Mouse (Mus musculus): ENCODE data around the gene Tmem259. TPM values are rescaled to one million over a fixed set of nuclear protein-coding genes. Genes with fewer than 3 reads are reported as not detected.
A peak's percentile ranks its signal among the peaks of the same experiment; 100 is the strongest.

Tmem259 gene
- polyA plus RNA-seq, 1 experiment from 2014 or later: 15.6 TPM

GRCm38 (mm10) chr10:79983205-79983604, 925 bp downstream of the Tmem259 start:
- H3K4me1 ChIP-seq (ENCODE audit: control insufficient read depth, insufficient read depth, low read length): peaks cover 29% of the 10 kb centered on the region
- peak overlapping the region; percentile 74 for H3K4me2 ChIP-seq (replicated peaks; ENCODE audit: low read depth, low read length)
- peak overlapping the region; percentile 96; the same call in 1 of the 2 replicates for H3K9ac ChIP-seq (replicated peaks; ENCODE audit: low read depth, low read length)
- 72% methylated on average over 5 of the region's 5 CpGs for WGBS
- H3K36me3 ChIP-seq (ENCODE audit: control insufficient read depth, insufficient read depth, low read length): peaks cover 13% of the 10 kb centered on the region
- ATAC-seq (ENCODE audit: insufficient number of reproducible peaks, insufficient read depth, low FRiP score, low read depth): no peak
- no peaks in the 10 kb centered on the region for H3K9me3 ChIP-seq (ENCODE audit: control insufficient read depth, low read depth, low read length)
- H3K27me3 ChIP-seq (ENCODE audit: control insufficient read depth, insufficient read depth, low read length): no peaks in the 10 kb centered on the region
- peak overlapping the region; percentile 75 for H3K4me3 ChIP-seq (ENCODE audit: low read depth, low read length)
- no peak overlapping the region; the same call in 1 of the 2 replicates for H3K27ac ChIP-seq (ENCODE audit: low read length)

- 93% methylated on average over 22 of the region's 22 CpGs for WGBS
- ATAC-seq (ENCODE audit: insufficient number of reproducible peaks, insufficient read depth, low FRiP score, low read depth): no peak
- peaks cover 4% of the 10 kb centered on the region; the same call in 1 of the 2 replicates for H3K9me3 ChIP-seq (ENCODE audit: control insufficient read depth, low read depth, low read length)
Measured at GRCm38 (mm10) chr10:79979401-79980155, 4.6 kb downstream of the Tmem259 start.

GRCm38 (mm10) chr10:79978061-79978460, 6.1 kb downstream of the Tmem259 start:
- peaks cover 40% of the 10 kb centered on the region for H3K36me3 ChIP-seq (ENCODE audit: control insufficient read depth, insufficient read depth, low read length)
- ATAC-seq (ENCODE audit: insufficient number of reproducible peaks, insufficient read depth, low FRiP score, low read depth): no peak
- WGBS: 95% methylated on average over 21 of the region's 21 CpGs

More at GRCm38 (mm10) chr10:79979401-79980155, 4.6 kb downstream of the Tmem259 start:
- Histone ChIP-seq H3K4me2 (replicated peaks; ENCODE audit: low read depth, low read length) (no peak overlapping the region), H3K36me3 (ENCODE audit: control insufficient read depth, insufficient read depth, low read length) (peaks cover 40% of the 10 kb centered on the region), H3K4me3 (ENCODE audit: low read depth, low read length) (no peak overlapping the region), H3K4me1 (ENCODE audit: control insufficient read depth, insufficient read depth, low read length) (peaks cover 11% of the 10 kb centered on the region), H3K27me3 (ENCODE audit: control insufficient read depth, insufficient read depth, low read length) (no peaks in the 10 kb centered on the region), H3K27ac (ENCODE audit: low read length) (no peak overlapping the region), H3K9ac (replicated peaks; ENCODE audit: low read depth, low read length) (no peak overlapping the region)

DNA sequence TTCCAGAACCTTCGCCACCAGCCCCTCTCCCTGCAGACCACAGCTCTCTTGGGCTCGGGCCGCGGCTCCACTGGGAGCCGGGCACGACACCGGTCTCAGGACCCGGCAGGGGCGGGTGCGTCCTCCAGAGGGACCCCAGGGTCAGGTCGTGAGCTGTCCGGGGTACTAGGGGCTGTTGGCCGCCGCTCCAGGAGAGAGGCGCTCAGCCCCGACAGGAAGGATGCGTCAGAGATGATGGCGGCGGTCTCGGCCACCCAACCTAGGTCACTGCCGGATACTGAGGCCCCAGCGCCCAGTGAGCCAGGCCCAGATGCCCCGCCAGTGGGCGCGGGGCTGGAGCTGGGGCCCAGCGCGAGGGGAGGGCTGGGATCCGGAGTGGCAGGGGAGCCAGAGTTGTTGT, 6.8 kb downstream of the Tmem259 start:
- peaks cover 4% of the 10 kb centered on the region; the same call in 1 of the 2 replicates for H3K9me3 ChIP-seq (ENCODE audit: control insufficient read depth, low read depth, low read length)
- H3K27me3 ChIP-seq (ENCODE audit: control insufficient read depth, insufficient read depth, low read length): no peaks in the 10 kb centered on the region
- ATAC-seq (ENCODE audit: insufficient number of reproducible peaks, insufficient read depth, low FRiP score, low read depth): no peak
- H3K36me3 ChIP-seq (ENCODE audit: control insufficient read depth, insufficient read depth, low read length): peaks cover 40% of the 10 kb centered on the region
- no peak overlapping the region for H3K9ac ChIP-seq (replicated peaks; ENCODE audit: low read depth, low read length)
- peaks cover under 1% of the 10 kb centered on the region; the same call in 1 of the 2 replicates for H3K4me1 ChIP-seq (ENCODE audit: control insufficient read depth, insufficient read depth, low read length)
- H3K4me2 ChIP-seq (replicated peaks; ENCODE audit: low read depth, low read length): no peak overlapping the region
- no peak overlapping the region for H3K4me3 ChIP-seq (ENCODE audit: low read depth, low read length)
- no peak overlapping the region for H3K27ac ChIP-seq (ENCODE audit: low read length)
- 87% methylated on average over 27 of the region's 28 CpGs for WGBS

More at GRCm38 (mm10) chr10:79978061-79978460, 6.1 kb downstream of the Tmem259 start:
- peaks cover 8% of the 10 kb centered on the region for H3K4me1 ChIP-seq (ENCODE audit: control insufficient read depth, insufficient read depth, low read length)
- H3K27me3 ChIP-seq (ENCODE audit: control insufficient read depth, insufficient read depth, low read length): no peaks in the 10 kb centered on the region
- H3K27ac ChIP-seq (ENCODE audit: low read length): no peak overlapping the region
- H3K4me3 ChIP-seq (ENCODE audit: low read depth, low read length): no peak overlapping the region
- no peak overlapping the region for H3K9ac ChIP-seq (replicated peaks; ENCODE audit: low read depth, low read length)
- no peak overlapping the region for H3K4me2 ChIP-seq (replicated peaks; ENCODE audit: low read depth, low read length)
- peaks cover 4% of the 10 kb centered on the region; the same call in 1 of the 2 replicates for H3K9me3 ChIP-seq (ENCODE audit: control insufficient read depth, low read depth, low read length)

DNA sequence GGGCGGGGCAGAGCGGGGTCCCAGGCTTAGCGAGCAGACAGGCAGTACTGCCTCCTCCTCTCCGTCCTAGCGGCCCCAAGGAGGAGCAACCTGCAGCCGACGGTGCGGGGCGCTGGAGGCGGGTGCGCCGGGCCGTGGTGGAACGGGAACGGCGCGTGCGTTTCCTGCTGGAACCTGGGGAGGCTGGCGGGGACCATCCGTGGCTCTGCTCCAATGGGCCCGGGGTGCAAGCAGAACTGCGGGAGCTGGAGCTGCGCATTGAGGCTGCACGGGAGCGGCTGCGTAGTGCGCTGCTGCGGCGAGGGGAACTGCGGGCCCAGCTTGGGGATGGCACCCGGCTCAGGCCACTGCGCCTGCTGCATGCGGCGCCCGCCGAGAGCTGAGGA, 7.4 kb downstream of the Tmem259 start:
- H3K4me1 ChIP-seq (ENCODE audit: control insufficient read depth, insufficient read depth, low read length): no peaks in the 10 kb centered on the region
- H3K4me3 ChIP-seq (ENCODE audit: low read depth, low read length): no peak overlapping the region
- H3K27ac ChIP-seq (ENCODE audit: low read length): no peak overlapping the region
- H3K9ac ChIP-seq (replicated peaks; ENCODE audit: low read depth, low read length): no peak overlapping the region
- WGBS: 79% methylated on average over 36 of the region's 36 CpGs
- peaks cover 4% of the 10 kb centered on the region; the same call in 1 of the 2 replicates for H3K9me3 ChIP-seq (ENCODE audit: control insufficient read depth, low read depth, low read length)
- no peaks in the 10 kb centered on the region for H3K27me3 ChIP-seq (ENCODE audit: control insufficient read depth, insufficient read depth, low read length)
- peaks cover 40% of the 10 kb centered on the region for H3K36me3 ChIP-seq (ENCODE audit: control insufficient read depth, insufficient read depth, low read length)
- no peak for ATAC-seq (ENCODE audit: insufficient number of reproducible peaks, insufficient read depth, low FRiP score, low read depth)
- H3K4me2 ChIP-seq (replicated peaks; ENCODE audit: low read depth, low read length): no peak overlapping the region

GRCm38 (mm10) chr10:79976071-79976721, 7.9 kb downstream of the Tmem259 start:
- 85% methylated on average over 28 of the region's 28 CpGs for WGBS
- Histone ChIP-seq H3K36me3 (ENCODE audit: control insufficient read depth, insufficient read depth, low read length) (peaks cover 40% of the 10 kb centered on the region), H3K9me3 (ENCODE audit: control insufficient read depth, low read depth, low read length) (peaks cover 4% of the 10 kb centered on the region; the same call in 1 of the 2 replicates), H3K4me2 (replicated peaks; ENCODE audit: low read depth, low read length) (no peak overlapping the region), H3K27ac (ENCODE audit: low read length) (no peak overlapping the region), H3K4me3 (ENCODE audit: low read depth, low read length) (no peak overlapping the region), H3K27me3 (ENCODE audit: control insufficient read depth, insufficient read depth, low read length) (no peaks in the 10 kb centered on the region), H3K4me1 (ENCODE audit: control insufficient read depth, insufficient read depth, low read length) (no peaks in the 10 kb centered on the region), H3K9ac (replicated peaks; ENCODE audit: low read depth, low read length) (no peak overlapping the region)
- ATAC-seq (ENCODE audit: insufficient number of reproducible peaks, insufficient read depth, low FRiP score, low read depth): no peak

- 86% methylated on average over 8 of the region's 8 CpGs for WGBS
- H3K4me2 ChIP-seq (replicated peaks; ENCODE audit: low read depth, low read length): no peak overlapping the region
- H3K9ac ChIP-seq (replicated peaks; ENCODE audit: low read depth, low read length): no peak overlapping the region
- H3K4me3 ChIP-seq (ENCODE audit: low read depth, low read length): no peak overlapping the region
- H3K27me3 ChIP-seq (ENCODE audit: control insufficient read depth, insufficient read depth, low read length): peaks cover 6% of the 10 kb centered on the region; the same call in 1 of the 2 replicates
- ATAC-seq (ENCODE audit: insufficient number of reproducible peaks, insufficient read depth, low FRiP score, low read depth): no peak
- H3K9me3 ChIP-seq (ENCODE audit: control insufficient read depth, low read depth, low read length): peaks cover 4% of the 10 kb centered on the region; the same call in 1 of the 2 replicates
- no peak overlapping the region for H3K27ac ChIP-seq (ENCODE audit: low read length)
- H3K36me3 ChIP-seq (ENCODE audit: control insufficient read depth, insufficient read depth, low read length): peaks cover 40% of the 10 kb centered on the region
- H3K4me1 ChIP-seq (ENCODE audit: control insufficient read depth, insufficient read depth, low read length): 0 out of 2 replicates have a peak, but pooled peaks cover 3% of the 10 kb centered on the region
Measured at GRCm38 (mm10) chr10:79974668-79975067, 9.5 kb downstream of the Tmem259 start.

- H3K27ac ChIP-seq (ENCODE audit: low read length): no peak overlapping the region
- WGBS: 90% methylated on average over 21 of the region's 21 CpGs
- H3K4me2 ChIP-seq (replicated peaks; ENCODE audit: low read depth, low read length): no peak overlapping the region
- peaks cover 36% of the 10 kb centered on the region for H3K36me3 ChIP-seq (ENCODE audit: control insufficient read depth, insufficient read depth, low read length)
- H3K9me3 ChIP-seq (ENCODE audit: control insufficient read depth, low read depth, low read length): peaks cover 4% of the 10 kb centered on the region; the same call in 1 of the 2 replicates
- ATAC-seq (ENCODE audit: insufficient number of reproducible peaks, insufficient read depth, low FRiP score, low read depth): no peak
- peaks cover 3% of the 10 kb centered on the region; the same call in 1 of the 2 replicates for H3K4me1 ChIP-seq (ENCODE audit: control insufficient read depth, insufficient read depth, low read length)
- H3K4me3 ChIP-seq (ENCODE audit: low read depth, low read length): no peak overlapping the region
- H3K27me3 ChIP-seq (ENCODE audit: control insufficient read depth, insufficient read depth, low read length): peaks cover 6% of the 10 kb centered on the region; the same call in 1 of the 2 replicates
- no peak overlapping the region for H3K9ac ChIP-seq (replicated peaks; ENCODE audit: low read depth, low read length)
Measured at GRCm38 (mm10) chr10:79974087-79974486, 10.0 kb downstream of the Tmem259 start.

All from stomach, embryonic 14.5 days (tissue).